Mouse (Mus musculus) midbrain, embryonic 15.5 days (tissue): ENCODE measurements around the gene Schip1. TPM values are rescaled to one million over a fixed set of nuclear protein-coding genes. Genes with fewer than 3 reads are reported as not detected.

Source experiments
- ATAC-seq: fragments of 200-750 bp; cut with Nextera tagmentation; replicated peaks from 2 replicates; pipeline ENCODE4 v1.8.0; 2017; ENCODE audit warnings: moderate TSS enrichment
- H3K27ac ChIP-seq: fragments of 300-500 bp; sonication (generic); 2 replicates; pipeline ENCODE4 v1.5.1; 2015; ENCODE audit warnings: mild to moderate bottlenecking, inconsistent platforms
- H3K27me3 ChIP-seq: fragments of 300-500 bp; sonication (generic); replicated peaks from 2 replicates; pipeline ENCODE4 v1.6.1; 2015; ENCODE audit warnings: inconsistent platforms
- H3K36me3 ChIP-seq: fragments of 300-500 bp; sonication (generic); replicated peaks from 2 replicates; pipeline ENCODE4 v1.6.1; 2015; ENCODE audit warnings: inconsistent platforms
- H3K4me1 ChIP-seq: fragments of 300-500 bp; sonication (generic); 2 replicates; pipeline ENCODE4 v1.6.1; 2015; ENCODE audit warnings: inconsistent platforms
- H3K4me2 ChIP-seq: fragments of 300-500 bp; sonication (generic); 2 replicates; pipeline ENCODE4 v1.6.1; 2015; ENCODE audit warnings: inconsistent platforms, mild to moderate bottlenecking, moderate library complexity
- H3K4me3 ChIP-seq: fragments of 300-500 bp; sonication (generic); 2 replicates; pipeline ENCODE4 v1.5.1; 2015; ENCODE audit warnings: mild to moderate bottlenecking, inconsistent platforms
- H3K9ac ChIP-seq: fragments of 300-500 bp; sonication (generic); 2 replicates; pipeline ENCODE4 v1.6.1; 2015; ENCODE audit warnings: mild to moderate bottlenecking, inconsistent platforms
- H3K9me3 ChIP-seq: fragments of 300-500 bp; sonication (generic); 2 replicates; pipeline ENCODE4 v1.6.1; 2016; ENCODE audit warnings: inconsistent platforms
- WGBS: fragments of 180-500 bp; shearing (Covaris S2); methylation state at CpG from one replicate; pipeline ENCODE4 v1.1.7; 2015; ENCODE audit warnings: mixed read lengths; 5-methylcytosine and 5-hydroxymethylcytosine counted together
- polyA plus RNA-seq: library from polyadenylated mRNA; unstranded; fragments of >200 nt; fragmentation: Nextera tagmentation; extraction: Ambion mirVana; gene quantifications from 2 replicates; pipeline ENCODE4 v1.2.1, GENCODE M21; 2015

Schip1 gene
- polyA plus RNA-seq, 1 experiment from 2014 or later: 129 TPM

DNA sequence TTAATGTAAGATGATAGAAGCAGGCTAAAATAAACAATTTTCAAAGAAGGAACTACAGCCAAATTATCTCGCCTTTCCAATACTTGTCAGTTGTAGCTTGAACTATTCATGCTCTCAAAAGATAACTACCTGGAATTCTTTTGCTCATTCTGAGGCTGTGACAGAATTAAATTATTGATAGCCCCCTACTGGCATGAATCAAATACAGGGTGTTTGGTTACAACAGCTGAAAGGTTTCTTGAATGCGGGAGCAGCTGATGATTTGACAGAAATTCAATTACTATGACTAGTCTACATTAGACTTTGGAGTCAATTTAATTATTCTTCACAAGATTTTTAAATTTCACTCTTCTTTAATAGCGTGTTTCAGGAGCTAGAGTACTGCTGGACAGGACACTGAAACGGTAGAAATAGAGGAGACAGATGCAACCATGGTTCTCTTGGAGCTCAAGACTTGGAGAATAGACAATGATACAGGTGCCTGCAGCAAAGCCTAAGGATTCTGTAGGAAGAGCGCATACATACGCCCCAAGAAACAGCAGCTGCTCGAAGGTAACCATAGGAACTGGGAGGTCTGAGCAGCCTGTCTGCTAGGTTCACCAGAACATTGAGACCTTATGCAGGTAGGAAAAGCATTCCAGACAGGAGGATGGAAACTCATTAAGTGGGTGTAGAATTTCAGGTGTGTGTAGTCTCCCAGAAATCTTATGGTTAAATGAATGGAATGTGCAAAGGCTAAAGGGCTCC, 313.0 kb downstream of the Schip1 start:
- WGBS: 71% methylated on average over 7 of the region's 7 CpGs
- ATAC-seq: 0 out of 2 replicates have a peak, but pooled peaks have one; percentile 46
- no peaks in the 10 kb centered on the region for H3K27me3 ChIP-seq
- H3K27ac ChIP-seq: no peak overlapping the region
- H3K4me2 ChIP-seq: no peak overlapping the region
- no peaks in the 10 kb centered on the region for H3K4me1 ChIP-seq
- H3K4me3 ChIP-seq: no peak overlapping the region
- no peaks in the 10 kb centered on the region for H3K36me3 ChIP-seq
- no peaks in the 10 kb centered on the region for H3K9me3 ChIP-seq
- H3K9ac ChIP-seq: no peak overlapping the region

DNA sequence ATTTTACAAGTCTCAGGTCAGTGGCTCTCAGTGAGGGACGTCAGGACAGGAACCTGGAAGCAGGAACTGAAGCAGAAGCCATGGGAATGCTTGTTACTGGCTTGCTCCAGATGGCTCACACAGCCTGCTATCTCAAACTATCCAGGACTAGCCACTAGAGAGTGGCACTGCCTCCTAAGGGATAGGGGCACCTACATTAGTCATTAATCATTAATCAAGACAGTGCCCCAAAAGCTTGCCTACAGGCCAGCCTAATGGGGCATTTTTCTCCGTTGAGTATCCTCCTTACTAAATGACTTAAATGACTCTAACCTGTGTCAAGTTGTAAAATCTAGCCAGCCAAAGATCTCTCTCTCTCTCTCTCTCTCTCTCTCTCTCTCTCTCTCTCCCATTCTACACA, 314.2 kb downstream of the Schip1 start:
- H3K4me3 ChIP-seq: no peak overlapping the region
- H3K4me2 ChIP-seq: no peak overlapping the region
- WGBS: 78% methylated on average over 2 of the region's 2 CpGs
- no peak overlapping the region for H3K9ac ChIP-seq
- no peaks in the 10 kb centered on the region for H3K36me3 ChIP-seq
- no peaks in the 10 kb centered on the region for H3K9me3 ChIP-seq
- no peak for ATAC-seq
- H3K27ac ChIP-seq: no peak overlapping the region
- H3K27me3 ChIP-seq: no peaks in the 10 kb centered on the region
- peaks cover 3% of the 10 kb centered on the region; the same call in 1 of the 2 replicates for H3K4me1 ChIP-seq

DNA sequence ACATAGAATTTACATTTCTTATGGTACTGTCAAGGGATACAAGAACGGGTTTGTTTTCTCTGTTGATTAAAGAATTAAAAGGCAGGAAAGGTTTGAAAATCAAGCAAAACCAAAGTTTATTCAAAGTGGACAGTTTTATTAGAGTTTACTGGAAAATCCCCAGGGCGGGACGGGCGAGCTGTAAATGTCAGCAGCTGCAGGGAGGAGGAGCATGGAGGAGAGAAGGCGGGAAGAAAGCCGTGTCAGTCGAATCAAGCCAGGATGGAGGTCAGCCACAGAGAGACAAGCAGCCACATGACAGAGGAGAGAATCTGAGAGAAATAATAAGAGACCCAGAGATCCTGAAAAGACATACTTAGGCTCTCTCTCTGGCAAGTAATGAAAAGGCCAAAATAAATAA, 314.6 kb downstream of the Schip1 start:
- Histone ChIP-seq H3K36me3 (no peaks in the 10 kb centered on the region), H3K4me1 (peaks cover 4% of the 10 kb centered on the region; the same call in 1 of the 2 replicates), H3K27ac (no peak overlapping the region), H3K27me3 (no peaks in the 10 kb centered on the region), H3K9me3 (no peaks in the 10 kb centered on the region), H3K4me2 (no peak overlapping the region), H3K4me3 (no peak overlapping the region), H3K9ac (no peak overlapping the region)
- ATAC-seq: no peak
- 48% methylated on average over 7 of the region's 7 CpGs for WGBS

DNA sequence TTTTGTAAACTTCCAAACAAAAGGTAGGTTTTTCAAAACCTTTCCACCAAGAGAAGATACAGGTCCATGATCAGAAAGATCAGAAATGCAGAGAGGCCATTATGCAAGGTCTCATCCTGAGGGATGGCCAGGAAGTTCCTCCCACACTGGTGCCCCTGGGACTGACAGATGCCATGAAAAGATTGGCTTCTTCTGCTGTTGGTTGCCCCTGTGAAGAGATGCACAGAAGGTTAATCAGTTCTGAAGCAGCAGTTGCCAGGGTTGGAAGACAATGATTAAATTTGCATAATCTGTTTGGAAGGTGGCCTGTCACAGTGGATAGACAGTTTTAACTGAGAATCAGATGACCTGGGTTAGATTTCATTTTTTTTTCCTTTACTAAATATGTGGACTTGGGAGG, 319.1 kb downstream of the Schip1 start:
- Histone ChIP-seq H3K9me3 (no peaks in the 10 kb centered on the region), H3K27ac (no peak overlapping the region), H3K4me1 (peaks cover 4% of the 10 kb centered on the region; the same call in 1 of the 2 replicates), H3K27me3 (no peaks in the 10 kb centered on the region), H3K4me3 (no peak overlapping the region), H3K4me2 (no peak overlapping the region), H3K36me3 (no peaks in the 10 kb centered on the region), H3K9ac (no peak overlapping the region)
- ATAC-seq: no peak

DNA sequence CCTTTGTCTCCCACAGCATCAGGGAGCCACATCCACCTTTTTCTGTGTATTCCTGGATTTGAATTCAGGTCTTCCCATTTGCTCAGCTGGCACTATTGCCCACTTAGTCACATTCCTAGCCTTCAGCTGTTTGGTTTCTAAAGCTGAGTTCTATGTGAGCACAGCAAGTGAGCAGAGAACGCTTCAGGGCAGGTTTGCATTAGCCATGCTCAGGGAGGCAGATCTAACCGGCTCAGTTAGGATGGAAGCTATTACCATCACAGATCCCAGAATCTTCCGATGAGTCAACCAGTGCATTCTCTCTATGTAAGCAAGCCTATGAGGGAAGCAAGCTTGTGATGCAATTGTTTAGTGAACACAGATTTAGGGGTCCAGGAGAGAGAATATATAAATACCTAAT, 320.9 kb downstream of the Schip1 start:
- Histone ChIP-seq H3K4me2 (no peak overlapping the region), H3K9me3 (no peaks in the 10 kb centered on the region), H3K4me1 (peaks cover 4% of the 10 kb centered on the region; the same call in 1 of the 2 replicates), H3K27ac (no peak overlapping the region), H3K27me3 (no peaks in the 10 kb centered on the region), H3K9ac (no peak overlapping the region), H3K4me3 (no peak overlapping the region), H3K36me3 (no peaks in the 10 kb centered on the region)
- WGBS: 80% methylated on average over 3 of the region's 3 CpGs
- no peak for ATAC-seq

DNA sequence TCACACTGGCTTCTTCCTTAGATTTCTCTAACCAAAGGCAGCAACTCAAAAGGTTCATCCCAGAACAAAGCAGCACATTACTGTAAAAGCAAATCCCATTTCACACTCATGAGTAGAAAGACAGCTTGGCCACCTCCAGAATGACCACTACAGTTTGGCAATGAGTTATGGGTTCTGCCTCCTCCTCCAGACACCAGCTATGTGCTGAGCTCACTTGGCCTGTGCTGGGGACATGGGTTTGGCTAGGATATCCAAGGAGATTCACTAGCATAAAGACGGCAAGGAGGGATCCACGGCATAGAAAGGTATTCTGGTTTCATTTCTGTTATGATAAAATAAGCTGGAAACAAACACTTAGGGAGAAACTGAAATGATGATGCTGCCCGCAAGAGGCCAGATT, 323.4 kb downstream of the Schip1 start:
- no peak overlapping the region for H3K9ac ChIP-seq
- no peak for ATAC-seq
- peaks cover 4% of the 10 kb centered on the region; the same call in 1 of the 2 replicates for H3K4me1 ChIP-seq
- H3K4me3 ChIP-seq: no peak overlapping the region
- no peaks in the 10 kb centered on the region for H3K27me3 ChIP-seq
- no peaks in the 10 kb centered on the region for H3K36me3 ChIP-seq
- WGBS: 96% methylated on average over 3 of the region's 3 CpGs
- H3K9me3 ChIP-seq: no peaks in the 10 kb centered on the region
- H3K27ac ChIP-seq: no peak overlapping the region
- H3K4me2 ChIP-seq: no peak overlapping the region

DNA sequence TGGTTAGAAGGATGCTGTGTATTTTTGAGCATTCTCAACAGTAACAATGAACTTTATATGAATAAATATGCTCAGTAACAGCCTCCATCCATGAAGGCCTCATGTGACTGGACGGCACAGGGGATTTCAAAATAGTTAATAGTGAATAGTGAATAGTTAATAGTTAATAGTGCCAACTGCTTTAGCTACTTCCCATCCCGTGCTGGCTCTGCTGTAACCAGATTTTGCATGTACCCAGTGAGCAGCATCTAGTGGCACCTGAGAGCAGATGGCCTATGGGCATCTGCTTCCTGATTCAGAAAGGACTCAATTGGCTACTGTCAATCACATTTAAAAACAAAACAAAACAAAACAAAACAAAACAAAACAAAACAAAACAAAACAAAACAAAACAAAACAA, 329.0 kb downstream of the Schip1 start:
- H3K9me3 ChIP-seq: no peaks in the 10 kb centered on the region
- H3K9ac ChIP-seq: no peak overlapping the region
- H3K4me2 ChIP-seq: no peak overlapping the region
- H3K4me1 ChIP-seq: no peaks in the 10 kb centered on the region
- no peak for ATAC-seq
- H3K36me3 ChIP-seq: no peaks in the 10 kb centered on the region
- 79% methylated on average over 2 of the region's 2 CpGs for WGBS
- no peak overlapping the region for H3K4me3 ChIP-seq
- H3K27ac ChIP-seq: no peak overlapping the region
- no peaks in the 10 kb centered on the region for H3K27me3 ChIP-seq

DNA sequence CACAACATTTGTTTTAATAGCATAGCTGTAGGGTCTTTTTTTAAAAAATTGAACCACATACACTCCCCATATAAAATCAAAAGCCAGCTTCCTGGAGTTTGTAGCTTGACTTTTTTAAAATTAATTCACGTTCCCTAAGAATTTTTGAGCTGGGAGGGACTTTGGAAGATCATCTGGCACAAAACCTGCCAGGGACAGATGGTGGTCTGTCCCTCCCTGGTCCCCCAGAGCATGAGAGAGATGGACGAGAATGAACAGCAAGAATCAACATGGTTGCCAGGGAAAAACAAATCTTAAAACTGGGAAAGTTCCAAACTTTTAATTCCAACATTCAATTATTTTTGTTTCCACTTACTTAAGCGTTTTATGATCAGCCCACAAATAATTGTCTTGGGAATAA, 334.1 kb downstream of the Schip1 start:
- ATAC-seq: no peak
- H3K27ac ChIP-seq: no peak overlapping the region
- H3K27me3 ChIP-seq: no peaks in the 10 kb centered on the region
- peaks cover 6% of the 10 kb centered on the region for H3K4me1 ChIP-seq
- H3K4me2 ChIP-seq: no peak overlapping the region
- H3K36me3 ChIP-seq: no peaks in the 10 kb centered on the region
- no peaks in the 10 kb centered on the region for H3K9me3 ChIP-seq
- 78% methylated on average over 3 of the region's 3 CpGs for WGBS
- no peak overlapping the region for H3K4me3 ChIP-seq
- no peak overlapping the region for H3K9ac ChIP-seq

DNA sequence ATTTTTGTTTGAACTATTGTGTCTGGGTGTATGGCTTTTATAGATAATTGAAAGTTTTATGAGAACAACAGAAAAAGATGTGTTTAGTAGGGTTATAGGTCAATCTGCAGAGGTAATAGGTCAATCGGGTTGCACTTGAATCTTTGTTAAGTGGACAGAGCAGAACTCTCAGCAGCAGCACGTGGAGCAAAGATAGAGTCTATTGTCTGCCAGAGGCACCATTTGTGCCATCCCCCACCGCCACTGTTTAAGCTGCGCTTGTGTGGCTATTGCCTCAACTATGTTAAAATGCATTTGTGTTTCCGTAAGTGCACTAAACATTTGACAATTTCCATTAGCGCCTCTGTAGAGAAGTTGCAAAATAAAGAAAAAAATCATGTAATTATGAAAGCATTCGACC, 335.5 kb downstream of the Schip1 start:
- H3K9me3 ChIP-seq: no peaks in the 10 kb centered on the region
- no peak overlapping the region for H3K9ac ChIP-seq
- H3K4me2 ChIP-seq: no peak overlapping the region
- no peak overlapping the region for H3K4me3 ChIP-seq
- H3K27ac ChIP-seq: no peak overlapping the region
- no peaks in the 10 kb centered on the region for H3K27me3 ChIP-seq
- 53% methylated on average over 7 of the region's 7 CpGs for WGBS
- H3K36me3 ChIP-seq: no peaks in the 10 kb centered on the region
- peaks cover 12% of the 10 kb centered on the region for H3K4me1 ChIP-seq
- no peak for ATAC-seq

DNA sequence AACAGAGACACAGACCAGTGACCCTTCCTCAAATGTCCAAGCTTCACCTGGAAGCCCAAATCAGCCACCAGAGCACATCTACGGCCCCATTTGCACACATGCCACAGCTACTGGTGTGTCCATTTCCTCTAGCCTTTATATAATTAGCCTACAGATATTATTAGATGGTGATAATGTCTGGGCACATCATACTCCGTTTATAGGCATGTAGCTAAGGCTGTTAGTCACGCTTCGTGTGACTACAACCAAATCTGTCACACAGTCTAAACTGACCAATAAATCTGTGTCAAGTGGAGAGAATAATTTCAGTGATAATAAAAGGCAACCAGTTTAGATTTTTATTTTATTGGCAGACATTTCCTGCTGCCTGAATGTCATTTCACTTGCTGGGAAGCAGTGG, 338.7 kb downstream of the Schip1 start:
- Histone ChIP-seq H3K27ac (peak overlapping the region; percentile 62), H3K9me3 (no peaks in the 10 kb centered on the region), H3K4me1 (peaks cover 26% of the 10 kb centered on the region), H3K4me2 (no peak overlapping the region), H3K36me3 (no peaks in the 10 kb centered on the region), H3K27me3 (no peaks in the 10 kb centered on the region), H3K9ac (no peak overlapping the region), H3K4me3 (no peak overlapping the region)
- ATAC-seq: no peak
- WGBS: 60% methylated on average over 4 of the region's 4 CpGs

DNA sequence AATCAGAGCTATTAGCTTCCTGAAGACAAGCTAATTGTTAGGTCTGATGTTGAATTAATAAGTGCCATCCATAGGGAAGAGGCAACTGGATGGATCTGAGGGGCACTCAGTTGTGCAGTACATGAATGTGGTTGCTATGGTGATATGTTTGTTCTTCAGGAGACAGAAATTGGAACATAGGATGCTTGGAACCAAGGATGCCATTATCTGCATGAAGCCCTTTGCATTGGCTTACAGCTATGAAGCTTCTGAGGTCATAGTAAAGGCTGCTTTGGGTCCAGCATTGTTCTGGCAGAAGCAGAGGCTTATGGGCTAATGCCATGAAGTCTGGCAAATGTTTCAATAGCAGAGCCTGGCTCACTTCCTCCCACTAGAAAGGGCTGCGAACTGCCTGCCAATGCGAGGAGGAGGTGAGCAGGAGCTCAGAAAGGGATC, 339.2 kb downstream of the Schip1 start:
- peak; percentile 63 for ATAC-seq
- Histone ChIP-seq H3K9ac (no peak overlapping the region), H3K27me3 (no peaks in the 10 kb centered on the region), H3K9me3 (no peaks in the 10 kb centered on the region), H3K4me3 (no peak overlapping the region), H3K36me3 (no peaks in the 10 kb centered on the region), H3K4me1 (peaks cover 26% of the 10 kb centered on the region), H3K4me2 (no peak overlapping the region), H3K27ac (peak overlapping the region; percentile 62)
- WGBS: 67% methylated on average over 2 of the region's 2 CpGs

DNA sequence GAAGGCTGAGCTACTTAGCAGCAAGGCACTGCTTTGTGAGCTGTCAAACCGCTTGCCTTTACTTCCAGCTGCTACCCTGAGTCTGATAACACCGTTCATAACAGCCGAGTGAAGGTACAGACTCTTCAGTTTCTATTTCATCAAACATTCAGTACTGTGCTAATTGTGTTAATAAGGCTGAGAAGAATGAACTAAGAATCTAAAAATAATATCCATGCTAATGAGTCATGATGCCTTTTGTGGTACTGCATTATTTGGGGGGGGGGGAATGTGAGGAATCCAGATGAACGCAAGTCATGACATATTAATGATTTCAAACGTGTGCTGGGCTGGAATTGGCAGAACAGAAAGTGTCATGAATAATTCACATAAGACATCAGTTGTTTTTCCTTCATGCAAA, 341.1 kb downstream of the Schip1 start:
- Histone ChIP-seq H3K4me3 (no peak overlapping the region), H3K36me3 (no peaks in the 10 kb centered on the region), H3K4me2 (no peak overlapping the region), H3K27me3 (no peaks in the 10 kb centered on the region), H3K9ac (no peak overlapping the region), H3K4me1 (peaks cover 26% of the 10 kb centered on the region), H3K9me3 (no peaks in the 10 kb centered on the region), H3K27ac (peak overlapping the region; percentile 2; the same call in 1 of the 2 replicates)
- ATAC-seq: peak; percentile 15; the same call in 1 of the 2 replicates
- 31% methylated on average over 5 of the region's 5 CpGs for WGBS

DNA sequence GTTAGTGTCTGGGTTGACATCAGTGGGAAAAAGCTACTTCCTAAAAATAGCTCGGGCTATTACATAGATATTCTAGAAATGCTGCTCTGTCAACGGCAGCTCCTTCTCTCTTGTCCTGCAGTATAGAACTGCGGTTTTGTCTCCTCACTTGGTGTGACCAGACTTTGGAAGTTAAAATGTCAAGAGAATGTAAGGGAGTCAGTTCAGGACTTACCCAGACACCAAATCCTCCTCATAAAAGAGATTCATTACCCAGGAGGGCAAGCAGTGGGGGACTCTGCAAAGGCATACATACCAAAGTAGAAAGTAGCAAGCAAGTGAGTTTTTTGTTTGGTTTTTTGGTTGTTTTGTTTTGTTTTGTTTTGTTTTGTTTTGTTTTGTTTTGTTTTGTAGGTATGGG, 347.7 kb downstream of the Schip1 start:
- ATAC-seq: no peak
- H3K27ac ChIP-seq: no peak overlapping the region
- no peaks in the 10 kb centered on the region for H3K36me3 ChIP-seq
- no peak overlapping the region for H3K4me3 ChIP-seq
- H3K4me1 ChIP-seq: no peaks in the 10 kb centered on the region
- no peaks in the 10 kb centered on the region for H3K9me3 ChIP-seq
- WGBS: 85% methylated on average over 3 of the region's 3 CpGs
- no peaks in the 10 kb centered on the region for H3K27me3 ChIP-seq
- no peak overlapping the region for H3K9ac ChIP-seq
- H3K4me2 ChIP-seq: no peak overlapping the region
